Mouse (Mus musculus): ENCODE data around the gene Gpa33. TPM values are rescaled to one million over a fixed set of nuclear protein-coding genes. Genes with fewer than 3 reads are reported as not detected.

The Gpa33 gene
- polyA plus RNA-seq, 1 experiment: 0.37 TPM

GRCm38 (mm10) chr1:166182952-166183627, 53.1 kb downstream of the Gpa33 start:
- H3K36me3 ChIP-seq (ENCODE audit: control insufficient read depth, insufficient read depth): no peaks in the 10 kb centered on the region
- no peaks in the 10 kb centered on the region for H3K79me3 ChIP-seq (ENCODE audit: low read depth)
- no peaks in the 10 kb centered on the region for H3K27me3 ChIP-seq (ENCODE audit: control insufficient read depth, insufficient read depth, insufficient read length)
- TF ChIP-seq FOSL1 (IDR thresholded peaks at IDR 0.05; ENCODE audit: insufficient read depth, low read length, poor library complexity, severe bottlenecking) (no peak), CTCF (IDR thresholded peaks at IDR 0.05; ENCODE audit: control insufficient read depth, insufficient read depth, insufficient read length) (no peak), USF1 (IDR thresholded peaks at IDR 0.05; ENCODE audit: low read depth) (no peak), MAX (IDR thresholded peaks at IDR 0.05) (no peak), CEBPB (IDR thresholded peaks at IDR 0.05; ENCODE audit: low read depth) (no peak), MYOD1 (IDR thresholded peaks at IDR 0.05; ENCODE audit: control insufficient read depth, insufficient read length, low read depth) (no peak), MYOG (IDR thresholded peaks at IDR 0.05; ENCODE audit: control insufficient read depth, extremely low read depth, insufficient read length) (no peak)
- H3K79me2 ChIP-seq (ENCODE audit: control insufficient read depth, insufficient read depth): no peaks in the 10 kb centered on the region
- H3K4me3 ChIP-seq (ENCODE audit: insufficient read depth, poor library complexity, severe bottlenecking): no peak overlapping the region
- no peak overlapping the region for H3ac ChIP-seq (ENCODE audit: control insufficient read depth, insufficient read length, low read depth)

DNA sequence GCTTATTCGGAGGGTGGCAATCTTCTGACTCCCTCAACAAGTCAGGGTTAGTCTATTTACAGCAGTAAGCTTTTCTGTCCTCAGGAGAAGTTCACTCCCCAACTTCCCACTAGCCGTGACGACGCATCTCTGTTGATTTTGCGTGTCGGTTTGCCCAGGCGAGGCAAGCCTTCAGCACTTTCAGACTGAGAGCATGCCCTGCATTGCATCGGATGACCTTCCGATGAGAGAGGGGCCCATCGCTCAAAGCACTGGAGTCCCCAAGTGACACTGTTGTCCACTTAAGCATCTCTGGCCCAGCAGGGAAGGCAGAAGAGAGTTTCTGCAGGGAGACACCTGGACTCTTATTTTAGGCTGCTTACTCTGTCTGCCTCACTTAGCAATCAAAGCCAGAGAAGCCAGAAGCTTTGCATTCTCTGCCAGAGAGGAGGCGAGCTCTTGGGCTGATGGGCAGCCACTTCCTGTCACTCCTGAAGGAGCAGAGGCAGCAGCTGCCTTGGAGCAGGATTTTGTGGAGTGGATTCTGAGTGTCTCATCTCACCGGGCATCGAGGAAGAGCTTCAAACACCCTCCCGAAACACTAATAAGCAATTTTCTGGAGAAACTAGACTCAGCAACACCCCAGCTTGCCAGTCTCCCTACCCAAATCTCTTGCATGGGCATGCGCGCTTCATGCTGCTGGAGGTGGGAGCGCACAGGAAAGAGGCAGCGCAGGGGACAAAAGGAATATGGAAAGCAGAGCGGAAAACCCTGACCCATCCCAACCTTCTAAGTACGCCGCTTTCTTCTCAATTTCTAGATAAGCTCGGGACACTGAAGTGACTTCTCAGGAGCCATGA, 54.6 kb downstream of the Gpa33 start:
- Histone ChIP-seq H3K79me3 (ENCODE audit: low read depth) (no peaks in the 10 kb centered on the region), H3ac (ENCODE audit: control insufficient read depth, insufficient read length, low read depth) (no peak overlapping the region), H3K27me3 (ENCODE audit: control insufficient read depth, insufficient read depth, insufficient read length) (no peaks in the 10 kb centered on the region), H3K36me3 (ENCODE audit: control insufficient read depth, insufficient read depth) (no peaks in the 10 kb centered on the region), H3K79me2 (ENCODE audit: control insufficient read depth, insufficient read depth) (no peaks in the 10 kb centered on the region), H3K4me3 (ENCODE audit: insufficient read depth, poor library complexity, severe bottlenecking) (no peak overlapping the region)
- no peak for TF ChIP-seq MYOG (IDR thresholded peaks at IDR 0.05; ENCODE audit: control insufficient read depth, extremely low read depth, insufficient read length)
- no peak for TF ChIP-seq FOSL1 (IDR thresholded peaks at IDR 0.05; ENCODE audit: insufficient read depth, low read length, poor library complexity, severe bottlenecking)
- TF ChIP-seq CEBPB (IDR thresholded peaks at IDR 0.05; ENCODE audit: low read depth): no peak
- no peak for TF ChIP-seq MAX (IDR thresholded peaks at IDR 0.05)
- no peak for TF ChIP-seq CTCF (IDR thresholded peaks at IDR 0.05; ENCODE audit: control insufficient read depth, insufficient read depth, insufficient read length)
- TF ChIP-seq USF1 (IDR thresholded peaks at IDR 0.05; ENCODE audit: low read depth): no peak
- no peak for TF ChIP-seq MYOD1 (IDR thresholded peaks at IDR 0.05; ENCODE audit: control insufficient read depth, insufficient read length, low read depth)

- Histone ChIP-seq H3ac (ENCODE audit: control insufficient read depth, insufficient read length, low read depth) (no peak overlapping the region), H3K4me3 (ENCODE audit: insufficient read depth, poor library complexity, severe bottlenecking) (no peak overlapping the region), H3K27me3 (ENCODE audit: control insufficient read depth, insufficient read depth, insufficient read length) (no peaks in the 10 kb centered on the region), H3K36me3 (ENCODE audit: control insufficient read depth, insufficient read depth) (no peaks in the 10 kb centered on the region), H3K79me3 (ENCODE audit: low read depth) (no peaks in the 10 kb centered on the region), H3K79me2 (ENCODE audit: control insufficient read depth, insufficient read depth) (no peaks in the 10 kb centered on the region)
- no peak for TF ChIP-seq MAX (IDR thresholded peaks at IDR 0.05)
- no peak for TF ChIP-seq FOSL1 (IDR thresholded peaks at IDR 0.05; ENCODE audit: insufficient read depth, low read length, poor library complexity, severe bottlenecking)
- no peak for TF ChIP-seq MYOG (IDR thresholded peaks at IDR 0.05; ENCODE audit: control insufficient read depth, extremely low read depth, insufficient read length)
- TF ChIP-seq CTCF (IDR thresholded peaks at IDR 0.05; ENCODE audit: control insufficient read depth, insufficient read depth, insufficient read length): no peak
- no peak for TF ChIP-seq MYOD1 (IDR thresholded peaks at IDR 0.05; ENCODE audit: control insufficient read depth, insufficient read length, low read depth)
- no peak for TF ChIP-seq USF1 (IDR thresholded peaks at IDR 0.05; ENCODE audit: low read depth)
- TF ChIP-seq CEBPB (IDR thresholded peaks at IDR 0.05; ENCODE audit: low read depth): no peak
Observed at GRCm38 (mm10) chr1:166185357-166185756, 55.3 kb downstream of the Gpa33 start.

- Histone ChIP-seq H3K4me3 (ENCODE audit: insufficient read depth, poor library complexity, severe bottlenecking) (no peak overlapping the region), H3K36me3 (ENCODE audit: control insufficient read depth, insufficient read depth) (no peaks in the 10 kb centered on the region), H3K79me3 (ENCODE audit: low read depth) (no peaks in the 10 kb centered on the region), H3K79me2 (ENCODE audit: control insufficient read depth, insufficient read depth) (no peaks in the 10 kb centered on the region), H3K27me3 (ENCODE audit: control insufficient read depth, insufficient read depth, insufficient read length) (no peaks in the 10 kb centered on the region), H3ac (ENCODE audit: control insufficient read depth, insufficient read length, low read depth) (no peak overlapping the region)
- no peak for TF ChIP-seq MAX (IDR thresholded peaks at IDR 0.05)
- TF ChIP-seq CTCF (IDR thresholded peaks at IDR 0.05; ENCODE audit: control insufficient read depth, insufficient read depth, insufficient read length): no peak
- no peak for TF ChIP-seq MYOD1 (IDR thresholded peaks at IDR 0.05; ENCODE audit: control insufficient read depth, insufficient read length, low read depth)
- TF ChIP-seq USF1 (IDR thresholded peaks at IDR 0.05; ENCODE audit: low read depth): no peak
- no peak for TF ChIP-seq FOSL1 (IDR thresholded peaks at IDR 0.05; ENCODE audit: insufficient read depth, low read length, poor library complexity, severe bottlenecking)
- TF ChIP-seq CEBPB (IDR thresholded peaks at IDR 0.05; ENCODE audit: low read depth): no peak
- TF ChIP-seq MYOG (IDR thresholded peaks at IDR 0.05; ENCODE audit: control insufficient read depth, extremely low read depth, insufficient read length): no peak
Observed at GRCm38 (mm10) chr1:166189821-166190220, 59.8 kb downstream of the Gpa33 start.

DNA sequence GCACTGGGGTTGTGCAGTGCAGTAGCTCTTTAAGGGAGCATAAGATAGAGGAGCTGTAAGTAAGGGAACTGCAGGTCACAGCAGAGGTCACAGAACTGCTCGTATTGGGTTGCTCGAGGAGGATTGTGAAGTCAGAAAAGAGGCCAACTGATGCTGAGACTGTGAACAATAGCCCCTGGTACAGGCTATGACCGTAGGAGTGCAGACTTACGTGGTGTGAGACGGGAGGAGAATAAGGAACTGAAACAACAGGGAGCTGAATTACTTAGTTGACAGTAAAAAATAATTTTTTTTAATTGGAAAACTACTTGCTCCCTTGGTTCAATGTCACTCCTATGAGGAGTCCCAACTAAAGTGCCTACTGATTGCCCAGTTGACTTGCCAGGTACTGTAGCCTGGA, 74.1 kb downstream of the Gpa33 start:
- Histone ChIP-seq H3K27me3 (ENCODE audit: control insufficient read depth, insufficient read depth, insufficient read length) (no peaks in the 10 kb centered on the region), H3K4me3 (ENCODE audit: insufficient read depth, poor library complexity, severe bottlenecking) (no peak overlapping the region), H3K79me3 (ENCODE audit: low read depth) (no peaks in the 10 kb centered on the region), H3ac (ENCODE audit: control insufficient read depth, insufficient read length, low read depth) (no peak overlapping the region), H3K79me2 (ENCODE audit: control insufficient read depth, insufficient read depth) (no peaks in the 10 kb centered on the region), H3K36me3 (ENCODE audit: control insufficient read depth, insufficient read depth) (no peaks in the 10 kb centered on the region)
- TF ChIP-seq MYOG (IDR thresholded peaks at IDR 0.05; ENCODE audit: control insufficient read depth, extremely low read depth, insufficient read length) (no peak), USF1 (IDR thresholded peaks at IDR 0.05; ENCODE audit: low read depth) (no peak), MYOD1 (IDR thresholded peaks at IDR 0.05; ENCODE audit: control insufficient read depth, insufficient read length, low read depth) (no peak), MAX (IDR thresholded peaks at IDR 0.05) (no peak), FOSL1 (IDR thresholded peaks at IDR 0.05; ENCODE audit: insufficient read depth, low read length, poor library complexity, severe bottlenecking) (no peak), CEBPB (IDR thresholded peaks at IDR 0.05; ENCODE audit: low read depth) (no peak), CTCF (IDR thresholded peaks at IDR 0.05; ENCODE audit: control insufficient read depth, insufficient read depth, insufficient read length) (no peak)

All from C2C12 (cell line).